Mouse (Mus musculus) urinary bladder, adult 18-20 months (tissue): ENCODE measurements at regions not wholly inside any gene's neighbourhood (a gene's known extent, or its start where the extent isn't known, plus 50 kb on each side); places are given as distances from the start of the nearest gene placed in this dataset.

Source experiments
- DNase-seq, 2 experiments: peaks; one replicate each; pipeline ENCODE4 v3.0.0; 2022; ENCODE audit warnings: low spot score in 2 of 2, mixed read lengths in 2 of 2

GRCm38 (mm10) chr19:21077771-21078548 is 124.0 kb upstream of the Tmc1 start:
- DNase-seq, result peak in 1 of 2 experiments; percentile 20

DNA sequence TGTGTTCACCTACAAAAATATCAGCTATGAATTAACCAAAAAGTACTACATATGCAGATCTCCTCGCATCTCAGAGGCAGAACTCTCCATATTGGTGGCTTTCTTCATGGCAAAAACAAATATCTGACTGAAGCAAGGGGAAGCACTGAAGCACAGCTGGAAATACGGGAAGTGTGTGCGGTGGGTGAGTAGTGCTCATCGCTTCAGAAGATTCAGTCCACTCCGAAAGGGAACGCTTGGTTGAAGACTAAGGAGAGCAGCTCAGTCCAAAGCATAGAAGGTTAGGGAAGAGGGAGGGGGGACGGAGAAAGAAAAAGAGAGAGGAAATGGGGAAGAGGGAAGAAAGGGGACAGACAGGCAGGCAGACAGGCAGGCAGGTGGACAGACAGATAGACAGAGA is 114.4 kb upstream of the Tmc1 start:
- no peak for DNase-seq

DNA sequence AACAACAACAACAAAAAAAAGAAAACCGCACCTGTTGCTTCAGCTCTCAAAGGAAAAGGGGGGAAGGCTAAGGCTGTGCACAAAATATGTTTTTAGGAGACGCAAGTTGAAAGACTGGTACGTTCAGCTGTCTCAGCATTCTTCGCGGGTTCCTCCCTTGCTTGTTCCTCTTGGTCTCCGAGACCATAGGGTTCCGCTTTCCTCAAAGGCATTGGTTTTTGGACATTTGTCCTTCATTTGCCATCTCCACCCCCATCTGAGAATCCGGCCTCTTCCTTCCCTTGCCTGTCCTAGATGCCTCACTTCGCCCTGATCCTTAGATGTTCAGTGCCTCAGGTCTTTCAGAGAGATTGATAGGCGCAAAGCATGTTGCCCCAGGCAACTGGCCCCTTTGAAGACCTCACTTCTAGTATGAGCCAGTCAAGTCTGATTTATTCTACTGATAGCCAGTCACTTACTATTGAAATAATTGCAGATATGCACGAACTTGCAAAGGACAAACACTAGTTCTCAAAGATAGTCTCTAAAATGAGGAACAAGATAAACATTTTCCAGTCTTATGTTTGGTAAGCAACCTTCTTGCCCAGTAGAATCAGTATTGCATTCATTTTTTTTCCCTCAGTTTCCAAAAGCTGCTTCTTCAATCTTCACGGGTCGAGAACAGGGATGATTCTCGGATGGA is 112.6 kb upstream of the Tmc1 start:
- DNase-seq, result no peak

GRCm38 (mm10) chr19:21064902-21065301 is 110.9 kb upstream of the Tmc1 start:
- DNase-seq, result no peak

DNA sequence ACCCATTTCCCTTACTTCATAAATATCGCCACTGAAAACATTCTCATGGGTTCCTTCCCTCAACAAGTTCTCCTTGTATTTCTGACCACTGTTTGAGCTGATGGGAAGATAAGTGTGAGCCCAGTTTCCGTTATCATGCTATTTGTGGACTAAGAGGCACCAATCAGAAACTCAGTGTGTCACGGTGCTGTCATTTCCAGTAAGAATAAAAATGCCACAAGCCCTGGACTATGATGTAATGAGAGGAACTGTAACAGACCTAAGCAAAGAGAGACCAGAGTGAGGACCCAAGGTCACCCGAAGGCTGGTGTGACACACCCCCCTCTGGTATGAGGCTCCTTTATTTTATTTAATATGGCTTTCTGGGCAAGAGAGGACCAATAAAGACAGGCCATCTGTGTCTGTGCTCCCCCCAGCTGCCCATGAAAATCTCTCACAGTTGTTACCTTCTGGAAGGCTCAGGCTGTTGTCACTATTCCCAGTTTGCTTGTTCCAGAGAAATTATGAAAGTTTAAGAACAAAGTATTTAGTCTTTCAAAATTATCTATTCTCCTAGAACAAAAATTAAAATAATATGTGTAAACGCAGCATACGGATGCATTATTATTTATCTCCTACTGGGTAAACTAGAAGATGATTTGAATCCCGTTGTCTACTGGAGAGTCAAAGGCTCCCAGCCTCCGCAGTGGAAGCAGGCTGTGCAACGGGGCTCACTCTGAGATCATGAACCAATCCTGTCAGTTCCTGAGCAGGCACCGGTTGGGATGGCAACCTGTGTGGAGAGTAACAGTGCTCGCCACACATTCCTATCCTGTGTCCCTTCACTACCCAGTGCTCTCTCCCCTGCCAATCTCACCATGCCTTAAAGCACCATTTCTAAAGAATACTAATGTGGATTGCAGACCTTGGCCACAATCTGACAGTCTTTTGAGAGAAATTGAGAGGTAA is 99.9 kb upstream of the Tmc1 start:
- DNase-seq, result no peak

- no peak for DNase-seq
These were observed 98.8 kb upstream of the Tmc1 start for GRCm38 (mm10) chr19:21052771-21053170.

- DNase-seq, result peak in 1 of 2 experiments; percentile 24
These were observed 97.9 kb upstream of the Tmc1 start for GRCm38 (mm10) chr19:21051872-21052271.

DNA sequence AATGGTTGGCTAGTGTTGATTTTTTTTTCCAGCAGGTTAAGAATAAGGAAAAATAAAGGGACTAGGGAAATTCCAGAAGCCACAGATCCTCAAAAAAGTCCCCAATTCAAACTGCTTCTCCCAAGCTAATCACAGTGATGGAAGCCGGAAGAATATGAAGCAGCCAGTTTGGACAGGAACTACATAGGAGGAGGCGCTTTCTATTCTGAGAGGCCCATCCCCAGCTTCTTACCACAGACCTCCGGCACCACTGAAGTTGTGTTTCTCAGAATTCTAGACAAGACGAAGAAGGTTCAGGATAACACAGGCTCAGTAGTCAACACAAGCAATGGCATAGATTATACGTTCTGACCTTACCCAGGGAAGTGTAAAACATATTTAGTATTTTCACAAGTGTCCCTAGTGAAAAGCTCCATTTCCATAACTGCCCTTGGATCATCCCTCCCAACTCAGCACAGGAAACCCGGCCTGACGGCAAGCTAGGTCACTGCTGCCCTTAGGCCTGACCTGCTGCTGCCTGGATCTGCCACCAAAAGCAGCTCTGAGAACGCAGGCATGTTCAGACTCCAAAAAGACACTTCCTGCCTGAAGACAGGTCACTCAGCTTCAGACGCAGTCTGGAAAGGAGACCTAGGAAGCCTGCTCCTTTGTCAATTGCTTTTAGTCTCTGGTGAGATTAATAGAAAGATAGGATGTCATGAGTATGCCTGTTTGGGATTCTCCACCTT is 97.2 kb upstream of the Tmc1 start:
- peak; percentile 34 to 37 for DNase-seq

GRCm38 (mm10) chr19:21049301-21049700 is 95.3 kb upstream of the Tmc1 start:
- DNase-seq, result no peak

- DNase-seq, result no peak
These were observed 91.6 kb upstream of the Tmc1 start for GRCm38 (mm10) chr19:21045565-21045964.

DNA sequence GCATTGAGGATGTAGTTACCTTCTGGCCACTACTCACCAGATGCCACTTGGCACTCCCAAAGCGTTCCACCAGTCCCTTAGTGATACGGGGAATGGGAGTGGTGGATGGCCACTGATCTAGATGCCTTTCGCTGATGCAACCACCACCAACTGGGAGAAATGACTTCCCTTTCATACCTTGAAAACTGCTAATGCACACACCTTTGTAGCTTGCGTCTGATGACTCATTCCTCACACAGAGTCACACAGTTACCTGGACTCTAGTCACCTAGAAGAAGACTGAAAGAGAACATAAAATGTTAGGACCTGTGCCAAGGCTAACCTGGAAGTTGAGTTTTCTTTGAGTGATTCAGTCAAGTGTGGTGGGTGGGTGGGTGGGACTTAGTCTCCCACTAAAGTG is 90.0 kb upstream of the Tmc1 start:
- no peak for DNase-seq

GRCm38 (mm10) chr19:21042536-21042935 is 88.5 kb upstream of the Tmc1 start:
- no peak for DNase-seq

GRCm38 (mm10) chr19:21037448-21038077 is 83.6 kb upstream of the Tmc1 start:
- DNase-seq, result no peak

GRCm38 (mm10) chr19:21036507-21037425 is 82.8 kb upstream of the Tmc1 start:
- peak in 1 of 2 experiments; percentile 39 for DNase-seq

DNA sequence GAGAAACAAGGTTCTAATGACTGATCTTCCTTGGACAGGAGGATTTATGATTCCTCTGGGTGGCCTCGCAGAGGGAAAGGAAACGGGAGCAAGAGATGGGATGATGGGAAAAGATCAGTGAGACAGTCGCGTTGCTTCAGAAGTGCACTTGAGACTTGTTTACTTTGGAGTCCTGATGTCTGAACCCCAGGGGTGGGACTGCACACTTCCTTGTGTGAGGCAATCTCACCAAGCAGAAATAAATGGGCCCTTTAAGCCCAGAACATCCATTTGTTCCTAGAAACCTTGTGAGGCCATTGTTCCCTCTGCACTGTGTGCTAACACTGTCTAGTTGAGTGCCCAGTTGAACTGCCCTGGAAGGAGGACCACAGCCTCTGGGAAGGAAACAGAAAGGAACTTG is 81.5 kb upstream of the Tmc1 start:
- DNase-seq, result no peak

DNA sequence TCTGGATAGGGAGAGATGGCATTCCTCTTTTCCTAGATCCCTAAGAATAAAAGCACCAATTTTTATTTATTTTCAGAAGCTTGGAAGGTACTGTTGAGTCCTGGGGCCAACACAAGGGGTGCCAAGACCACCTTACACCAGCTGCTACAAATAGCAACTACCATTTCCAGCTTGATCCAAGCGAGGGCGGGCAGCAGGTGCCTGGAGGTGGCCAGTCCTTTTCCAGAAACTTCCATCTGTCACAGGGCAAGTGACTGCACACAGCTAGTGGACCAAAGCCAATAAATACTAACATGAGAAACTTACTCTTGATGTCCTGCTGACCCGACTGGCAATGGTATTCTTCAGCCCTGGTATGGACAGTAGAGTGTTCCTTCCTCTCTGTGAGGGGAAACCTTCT is 80.0 kb upstream of the Tmc1 start:
- DNase-seq, result no peak

DNA sequence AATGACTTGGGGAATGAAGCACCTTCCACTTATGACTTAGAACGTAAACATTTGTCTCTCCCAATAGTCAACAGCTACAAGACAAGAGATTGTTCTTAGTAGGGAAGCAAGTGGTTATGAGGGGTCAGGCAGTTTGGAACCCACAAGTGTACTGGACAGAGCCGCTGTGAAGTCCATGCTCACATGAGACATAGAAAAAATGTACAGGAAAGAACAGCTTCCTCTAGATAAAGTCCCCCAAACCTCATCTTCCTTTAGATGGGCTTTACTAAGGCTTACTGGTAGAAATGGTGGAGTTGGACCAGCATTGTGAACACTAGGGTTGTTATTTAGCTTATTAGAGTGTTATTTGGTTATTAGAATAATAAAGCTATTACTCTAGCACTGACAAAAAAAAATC is 78.6 kb upstream of the Tmc1 start:
- no peak for DNase-seq

DNA sequence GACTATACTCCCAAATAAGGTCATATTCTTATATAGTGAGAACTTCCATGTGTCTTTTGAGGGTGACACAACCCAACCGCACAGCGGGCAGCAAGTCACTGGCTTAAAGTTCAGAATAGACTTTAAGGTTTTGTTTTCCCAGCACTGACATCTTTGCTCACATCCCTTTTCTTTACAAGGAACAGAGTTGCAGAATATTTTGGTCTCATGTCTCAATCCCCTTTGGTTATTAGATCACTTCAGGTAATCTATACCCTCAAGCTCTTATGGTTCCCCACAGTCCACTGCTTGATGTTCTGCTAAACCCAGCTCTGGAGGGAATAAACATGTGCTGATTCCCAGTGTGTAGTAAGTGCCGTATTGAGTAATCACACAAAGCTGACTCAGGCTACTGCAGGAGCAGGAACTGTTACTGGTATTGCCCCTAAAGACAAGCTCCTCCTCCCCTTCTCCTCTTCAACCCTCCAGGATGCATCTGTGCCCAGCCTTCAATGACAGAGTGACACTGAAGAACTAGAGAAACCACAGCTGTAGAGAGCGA is 77.8 kb upstream of the Tmc1 start:
- no peak for DNase-seq

DNA sequence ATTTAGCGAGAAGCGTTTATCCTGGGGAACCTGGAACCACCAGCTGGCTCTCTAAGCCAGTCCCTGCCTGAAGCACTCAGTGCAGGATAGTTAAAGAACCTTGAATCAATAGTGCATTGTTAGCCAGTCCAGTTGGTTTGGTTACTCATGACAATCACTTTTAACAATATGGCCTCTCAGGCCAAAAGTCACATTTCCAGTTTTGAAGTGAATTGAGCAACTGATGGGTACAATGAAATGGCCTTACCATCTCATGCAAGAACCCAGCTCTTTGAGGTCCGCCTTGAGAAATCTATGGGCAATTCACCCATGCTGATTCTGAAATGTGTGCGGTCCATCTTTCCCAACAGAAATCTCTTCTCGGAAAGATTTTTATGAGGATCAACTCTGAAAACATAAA is 77.0 kb upstream of the Tmc1 start:
- DNase-seq, result no peak

DNA sequence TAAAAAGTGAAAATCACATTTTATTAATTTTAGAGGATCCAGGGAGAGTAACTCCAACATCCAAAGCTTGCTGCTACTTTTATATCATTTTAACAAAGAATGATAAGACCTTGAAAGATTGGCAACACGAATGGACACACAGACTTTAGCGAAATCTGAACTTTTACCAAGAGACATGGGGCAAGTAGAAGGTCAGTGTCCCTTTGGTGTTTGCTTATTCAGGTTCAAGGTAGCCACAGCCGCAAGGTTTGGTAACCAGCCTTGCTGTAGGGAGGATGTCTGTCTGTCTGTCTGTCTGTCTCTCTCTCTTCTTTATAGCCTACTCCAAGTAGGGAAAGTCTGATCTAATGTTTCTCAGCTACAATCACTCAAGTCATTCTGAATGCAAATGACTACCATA is 75.0 kb upstream of the Tmc1 start:
- DNase-seq, result no peak
